Mouse (Mus musculus): ENCODE measurements at regions not wholly inside any gene's neighbourhood (a gene's known extent, or its start where the extent isn't known, plus 50 kb on each side); places are given as distances from the start of the nearest gene placed in this dataset.

- no peak for ATAC-seq (ENCODE audit: insufficient number of reproducible peaks, insufficient read depth, low FRiP score, low TSS enrichment, low read depth)
- Histone ChIP-seq H3K9me3 (no peaks in the 10 kb centered on the region), H3K27ac (no peak overlapping the region), H3K36me3 (no peaks in the 10 kb centered on the region), H3K4me3 (replicated peaks) (no peak overlapping the region), H3K4me1 (replicated peaks) (no peaks in the 10 kb centered on the region), H3K4me2 (no peak overlapping the region), H3K9ac (replicated peaks) (no peak overlapping the region), H3K27me3 (no peaks in the 10 kb centered on the region)
- WGBS: 37% methylated on average over 5 of the region's 5 CpGs
Measured at GRCm38 (mm10) chr3:38577890-38578628, 93.4 kb upstream of the Ankrd50 start.

GRCm38 (mm10) chr3:38573594-38573993, 89.0 kb upstream of the Ankrd50 start:
- no peak for ATAC-seq (ENCODE audit: insufficient number of reproducible peaks, insufficient read depth, low FRiP score, low TSS enrichment, low read depth)
- 90% methylated on average over 5 of the region's 5 CpGs for WGBS
- no peaks in the 10 kb centered on the region; the same call in 1 of the 2 replicates for H3K4me1 ChIP-seq (replicated peaks)

GRCm38 (mm10) chr3:38572159-38572558, 87.5 kb upstream of the Ankrd50 start:
- Histone ChIP-seq H3K27ac (no peak overlapping the region), H3K27me3 (no peaks in the 10 kb centered on the region), H3K4me3 (replicated peaks) (no peak overlapping the region), H3K9ac (replicated peaks) (no peak overlapping the region), H3K4me1 (replicated peaks) (no peaks in the 10 kb centered on the region; the same call in 1 of the 2 replicates), H3K9me3 (no peaks in the 10 kb centered on the region), H3K36me3 (no peaks in the 10 kb centered on the region), H3K4me2 (no peak overlapping the region)
- ATAC-seq (ENCODE audit: insufficient number of reproducible peaks, insufficient read depth, low FRiP score, low TSS enrichment, low read depth): no peak
- WGBS: 81% methylated on average over 3 of the region's 3 CpGs

More at GRCm38 (mm10) chr3:38573594-38573993, 89.0 kb upstream of the Ankrd50 start:
- no peaks in the 10 kb centered on the region for H3K9me3 ChIP-seq
- H3K27me3 ChIP-seq: no peaks in the 10 kb centered on the region
- H3K27ac ChIP-seq: no peak overlapping the region
- no peak overlapping the region for H3K9ac ChIP-seq (replicated peaks)
- H3K4me3 ChIP-seq (replicated peaks): no peak overlapping the region
- H3K4me2 ChIP-seq: no peak overlapping the region
- no peaks in the 10 kb centered on the region for H3K36me3 ChIP-seq

- no peaks in the 10 kb centered on the region for H3K36me3 ChIP-seq
- WGBS: 93% methylated on average over 4 of the region's 4 CpGs
- H3K4me2 ChIP-seq: no peak overlapping the region
- no peak for ATAC-seq (ENCODE audit: insufficient number of reproducible peaks, insufficient read depth, low FRiP score, low TSS enrichment, low read depth)
- no peaks in the 10 kb centered on the region for H3K27me3 ChIP-seq
- no peak overlapping the region for H3K4me3 ChIP-seq (replicated peaks)
- no peaks in the 10 kb centered on the region; the same call in 1 of the 2 replicates for H3K4me1 ChIP-seq (replicated peaks)
- H3K9ac ChIP-seq (replicated peaks): no peak overlapping the region
- no peaks in the 10 kb centered on the region for H3K9me3 ChIP-seq
- no peak overlapping the region for H3K27ac ChIP-seq
Measured at GRCm38 (mm10) chr3:38571224-38571623, 86.6 kb upstream of the Ankrd50 start.

- Histone ChIP-seq H3K4me2 (no peak overlapping the region), H3K36me3 (no peaks in the 10 kb centered on the region), H3K27me3 (no peaks in the 10 kb centered on the region), H3K9me3 (no peaks in the 10 kb centered on the region), H3K9ac (replicated peaks) (no peak overlapping the region), H3K27ac (no peak overlapping the region), H3K4me1 (replicated peaks) (no peaks in the 10 kb centered on the region; the same call in 1 of the 2 replicates), H3K4me3 (replicated peaks) (no peak overlapping the region)
- WGBS: 57% methylated on average over 6 of the region's 6 CpGs
- no peak for ATAC-seq (ENCODE audit: insufficient number of reproducible peaks, insufficient read depth, low FRiP score, low TSS enrichment, low read depth)
Measured at GRCm38 (mm10) chr3:38569001-38569400, 84.4 kb upstream of the Ankrd50 start.

GRCm38 (mm10) chr3:38568596-38568975, 83.9 kb upstream of the Ankrd50 start:
- Histone ChIP-seq H3K4me1 (replicated peaks) (no peaks in the 10 kb centered on the region; the same call in 1 of the 2 replicates), H3K36me3 (no peaks in the 10 kb centered on the region), H3K9ac (replicated peaks) (no peak overlapping the region), H3K4me3 (replicated peaks) (no peak overlapping the region), H3K27me3 (no peaks in the 10 kb centered on the region), H3K27ac (no peak overlapping the region), H3K4me2 (no peak overlapping the region), H3K9me3 (no peaks in the 10 kb centered on the region)
- WGBS: 25% methylated on average over 2 of the region's 2 CpGs
- ATAC-seq (ENCODE audit: insufficient number of reproducible peaks, insufficient read depth, low FRiP score, low TSS enrichment, low read depth): no peak

- H3K4me1 ChIP-seq (replicated peaks): no peaks in the 10 kb centered on the region; the same call in 1 of the 2 replicates
- no peak overlapping the region for H3K27ac ChIP-seq
- no peak for ATAC-seq (ENCODE audit: insufficient number of reproducible peaks, insufficient read depth, low FRiP score, low TSS enrichment, low read depth)
- H3K9me3 ChIP-seq: no peaks in the 10 kb centered on the region
- no peaks in the 10 kb centered on the region for H3K36me3 ChIP-seq
- WGBS: 69% methylated on average over 8 of the region's 8 CpGs
- no peak overlapping the region for H3K4me2 ChIP-seq
- H3K27me3 ChIP-seq: no peaks in the 10 kb centered on the region
- H3K4me3 ChIP-seq (replicated peaks): no peak overlapping the region
- no peak overlapping the region for H3K9ac ChIP-seq (replicated peaks)
Measured at GRCm38 (mm10) chr3:38567946-38568595, 83.4 kb upstream of the Ankrd50 start.

- Histone ChIP-seq H3K4me1 (replicated peaks) (peaks cover 2% of the 10 kb centered on the region), H3K4me2 (no peak overlapping the region), H3K9ac (replicated peaks) (no peak overlapping the region), H3K4me3 (replicated peaks) (no peak overlapping the region), H3K9me3 (no peaks in the 10 kb centered on the region), H3K36me3 (no peaks in the 10 kb centered on the region), H3K27me3 (no peaks in the 10 kb centered on the region), H3K27ac (no peak overlapping the region)
- ATAC-seq (ENCODE audit: insufficient number of reproducible peaks, insufficient read depth, low FRiP score, low TSS enrichment, low read depth): no peak
- 93% methylated on average over 2 of the region's 2 CpGs for WGBS
Measured at GRCm38 (mm10) chr3:38566576-38566975, 81.9 kb upstream of the Ankrd50 start.

GRCm38 (mm10) chr3:38564844-38565243, 80.2 kb upstream of the Ankrd50 start:
- H3K4me3 ChIP-seq (replicated peaks): no peak overlapping the region
- no peak overlapping the region for H3K9ac ChIP-seq (replicated peaks)
- no peaks in the 10 kb centered on the region for H3K36me3 ChIP-seq
- H3K4me1 ChIP-seq (replicated peaks): peaks cover 6% of the 10 kb centered on the region
- no peak overlapping the region for H3K4me2 ChIP-seq
- WGBS: 25% methylated on average over 2 of the region's 2 CpGs
- H3K9me3 ChIP-seq: no peaks in the 10 kb centered on the region
- no peak overlapping the region for H3K27ac ChIP-seq
- no peaks in the 10 kb centered on the region for H3K27me3 ChIP-seq
- ATAC-seq (ENCODE audit: insufficient number of reproducible peaks, insufficient read depth, low FRiP score, low TSS enrichment, low read depth): no peak

- Histone ChIP-seq H3K27ac (no peak overlapping the region), H3K9ac (replicated peaks) (no peak overlapping the region), H3K9me3 (no peaks in the 10 kb centered on the region), H3K27me3 (no peaks in the 10 kb centered on the region), H3K4me1 (replicated peaks) (peaks cover 6% of the 10 kb centered on the region), H3K36me3 (no peaks in the 10 kb centered on the region), H3K4me2 (no peak overlapping the region), H3K4me3 (replicated peaks) (no peak overlapping the region)
- WGBS: 30% methylated on average over 1 of the region's 2 CpGs
- ATAC-seq (ENCODE audit: insufficient number of reproducible peaks, insufficient read depth, low FRiP score, low TSS enrichment, low read depth): no peak
Measured at GRCm38 (mm10) chr3:38564364-38564763, 79.7 kb upstream of the Ankrd50 start.

- WGBS: 36% methylated on average over 2 of the region's 2 CpGs
- no peak overlapping the region for H3K27ac ChIP-seq
- ATAC-seq (ENCODE audit: insufficient number of reproducible peaks, insufficient read depth, low FRiP score, low TSS enrichment, low read depth): no peak
Measured at GRCm38 (mm10) chr3:38561186-38561585, 76.5 kb upstream of the Ankrd50 start.

More at GRCm38 (mm10) chr3:38561186-38561585, 76.5 kb upstream of the Ankrd50 start:
- Histone ChIP-seq H3K27me3 (no peaks in the 10 kb centered on the region), H3K9ac (replicated peaks) (no peak overlapping the region), H3K4me1 (replicated peaks) (peaks cover 6% of the 10 kb centered on the region), H3K36me3 (no peaks in the 10 kb centered on the region), H3K4me2 (no peak overlapping the region), H3K9me3 (no peaks in the 10 kb centered on the region), H3K4me3 (replicated peaks) (no peak overlapping the region)

Measured in limb, embryonic 12.5 days (tissue).